Mouse (Mus musculus): ENCODE measurements around the gene Uqcc2.

- no peak for TF ChIP-seq POLR2A (IDR thresholded peaks at IDR 0.05; ENCODE audit: borderline replicate concordance, insufficient read depth, low read length)
- TF ChIP-seq CTCF (IDR thresholded peaks at IDR 0.05; ENCODE audit: borderline replicate concordance, insufficient read depth, low read depth, low read length), result no peak
Observed at GRCm38 (mm10) chr17:27132238-27132637, 1.5 kb downstream of the Uqcc2 start.
